Mouse (Mus musculus): ENCODE data around the gene Nit1. TPM values are rescaled to one million over a fixed set of nuclear protein-coding genes. Genes with fewer than 3 reads are reported as not detected.

Nit1 gene
- total RNA-seq, 1 experiment = 24.4 TPM

- in situ Hi-C loops (cut with MboI; ENCODE audit: low sequenced_read_pairs in 2 of 2, unreplicated experiment in 2 of 2) = no loop called here
- no peaks in the 10 kb centered on the region; a peak in 1 of 4 replicates for H3K4me1 ChIP-seq (ENCODE audit: control insufficient read depth in 2 of 2, insufficient read depth in 2 of 2, low read length in 2 of 2, poor library complexity in 1 of 2)
- DNase-seq (ENCODE audit: low read depth, low spot score) = no peak
- H3K9ac ChIP-seq (ENCODE audit: insufficient read depth, low read depth, low read length, poor library complexity, severe bottlenecking) = no peak overlapping the region
- H3K36me3 ChIP-seq (ENCODE audit: control insufficient read depth, insufficient read depth, low read length, poor library complexity, severe bottlenecking) = peaks cover 28% of the 10 kb centered on the region
- TF ChIP-seq ZC3H11A (IDR thresholded peaks at IDR 0.05; ENCODE audit: borderline replicate concordance, low read depth, low read length) (no peak), MAFK (IDR thresholded peaks at IDR 0.05; ENCODE audit: insufficient read depth, low read depth, low read length) (no peak), ZNF384 (IDR thresholded peaks at IDR 0.05; ENCODE audit: low read depth, low read length) (no peak), CHD2 (IDR thresholded peaks at IDR 0.05; ENCODE audit: low read depth, low read length) (no peak), HCFC1 (IDR thresholded peaks at IDR 0.05; ENCODE audit: borderline replicate concordance, insufficient read depth, low read length) (no peak)
- H3K4me3 ChIP-seq (ENCODE audit: insufficient read depth in 1 of 2, low read depth in 1 of 2, low read length in 2 of 2, poor library complexity in 1 of 2, severe bottlenecking in 1 of 2) = no peak overlapping the region
- H3K27ac ChIP-seq (ENCODE audit: insufficient read depth, low read depth, low read length, poor library complexity, severe bottlenecking) = no peak overlapping the region
- H3K9me3 ChIP-seq (ENCODE audit: control insufficient read depth, insufficient read depth, low read depth, low read length) = no peaks in the 10 kb centered on the region
Measured at GRCm38 (mm10) chr1:171342262-171343207, 2.9 kb downstream of the Nit1 start.

GRCm38 (mm10) chr1:171330216-171330560, 15.3 kb downstream of the Nit1 start:
- H3K9me3 ChIP-seq (ENCODE audit: control insufficient read depth, insufficient read depth, low read depth, low read length) = no peaks in the 10 kb centered on the region
- in situ Hi-C loops (cut with MboI; ENCODE audit: low sequenced_read_pairs in 2 of 2, unreplicated experiment in 2 of 2) = no loop called here
- H3K27ac ChIP-seq (ENCODE audit: insufficient read depth, low read depth, low read length, poor library complexity, severe bottlenecking) = peak overlapping the region; percentile 99
- peaks cover 4% of the 10 kb centered on the region for H3K36me3 ChIP-seq (ENCODE audit: control insufficient read depth, insufficient read depth, low read length, poor library complexity, severe bottlenecking)
- peak overlapping the region; percentile 95 for H3K9ac ChIP-seq (ENCODE audit: insufficient read depth, low read depth, low read length, poor library complexity, severe bottlenecking)
- TF ChIP-seq MAFK (IDR thresholded peaks at IDR 0.05; ENCODE audit: insufficient read depth, low read depth, low read length) (no peak), ZNF384 (IDR thresholded peaks at IDR 0.05; ENCODE audit: low read depth, low read length) (no peak), HCFC1 (IDR thresholded peaks at IDR 0.05; ENCODE audit: borderline replicate concordance, insufficient read depth, low read length) (no peak), CHD2 (IDR thresholded peaks at IDR 0.05; ENCODE audit: low read depth, low read length) (no peak), ZC3H11A (IDR thresholded peaks at IDR 0.05; ENCODE audit: borderline replicate concordance, low read depth, low read length) (no peak)
- DNase-seq (ENCODE audit: low read depth, low spot score) = no peak
- H3K4me3 ChIP-seq (ENCODE audit: insufficient read depth in 1 of 2, low read depth in 1 of 2, low read length in 2 of 2, poor library complexity in 1 of 2, severe bottlenecking in 1 of 2) = peak overlapping the region; percentile 70 to 100
- peaks cover 2 to 13% of the 10 kb centered on the region in 2 experiments; a peak in 2 of 4 replicates for H3K4me1 ChIP-seq (ENCODE audit: control insufficient read depth in 2 of 2, insufficient read depth in 2 of 2, low read length in 2 of 2, poor library complexity in 1 of 2)

- H3K9me3 ChIP-seq (ENCODE audit: control insufficient read depth, insufficient read depth, low read depth, low read length) = no peaks in the 10 kb centered on the region
- in situ Hi-C loops (cut with MboI; ENCODE audit: low sequenced_read_pairs in 2 of 2, unreplicated experiment in 2 of 2) = no loop called here
- peak; percentile 81 for DNase-seq (ENCODE audit: low read depth, low spot score)
- peak overlapping the region; percentile 99 for H3K27ac ChIP-seq (ENCODE audit: insufficient read depth, low read depth, low read length, poor library complexity, severe bottlenecking)
- peak overlapping the region; percentile 70 to 100 for H3K4me3 ChIP-seq (ENCODE audit: insufficient read depth in 1 of 2, low read depth in 1 of 2, low read length in 2 of 2, poor library complexity in 1 of 2, severe bottlenecking in 1 of 2)
- peaks cover 4% of the 10 kb centered on the region for H3K36me3 ChIP-seq (ENCODE audit: control insufficient read depth, insufficient read depth, low read length, poor library complexity, severe bottlenecking)
- H3K4me1 ChIP-seq (ENCODE audit: control insufficient read depth in 2 of 2, insufficient read depth in 2 of 2, low read length in 2 of 2, poor library complexity in 1 of 2) = peaks cover 2 to 13% of the 10 kb centered on the region in 2 experiments; a peak in 2 of 4 replicates
- H3K9ac ChIP-seq (ENCODE audit: insufficient read depth, low read depth, low read length, poor library complexity, severe bottlenecking) = peak overlapping the region; percentile 95
- TF ChIP-seq HCFC1 (IDR thresholded peaks at IDR 0.05; ENCODE audit: borderline replicate concordance, insufficient read depth, low read length) = no peak
- TF ChIP-seq CHD2 (IDR thresholded peaks at IDR 0.05; ENCODE audit: low read depth, low read length) = no peak
- TF ChIP-seq ZC3H11A (IDR thresholded peaks at IDR 0.05; ENCODE audit: borderline replicate concordance, low read depth, low read length) = no peak
- TF ChIP-seq ZNF384 (IDR thresholded peaks at IDR 0.05; ENCODE audit: low read depth, low read length) = no peak
- TF ChIP-seq MAFK (IDR thresholded peaks at IDR 0.05; ENCODE audit: insufficient read depth, low read depth, low read length) = no peak
Measured at GRCm38 (mm10) chr1:171329433-171330215, 15.8 kb downstream of the Nit1 start.

- Histone ChIP-seq H3K4me1 (ENCODE audit: control insufficient read depth in 2 of 2, insufficient read depth in 2 of 2, low read length in 2 of 2, poor library complexity in 1 of 2) (peaks cover 2 to 11% of the 10 kb centered on the region in 2 experiments; a peak in 2 of 4 replicates), H3K9me3 (ENCODE audit: control insufficient read depth, insufficient read depth, low read depth, low read length) (no peaks in the 10 kb centered on the region), H3K27ac (ENCODE audit: insufficient read depth, low read depth, low read length, poor library complexity, severe bottlenecking) (peak within 1 kb of the TSS; percentile 99), H3K4me3 (ENCODE audit: insufficient read depth in 1 of 2, low read depth in 1 of 2, low read length in 2 of 2, poor library complexity in 1 of 2, severe bottlenecking in 1 of 2) (peak within 1 kb of the TSS; percentile 70 to 100), H3K9ac (ENCODE audit: insufficient read depth, low read depth, low read length, poor library complexity, severe bottlenecking) (peak within 1 kb of the TSS; percentile 95), H3K36me3 (ENCODE audit: control insufficient read depth, insufficient read depth, low read length, poor library complexity, severe bottlenecking) (peaks cover 4% of the 10 kb centered on the region)
- TF ChIP-seq CHD2 (IDR thresholded peaks at IDR 0.05; ENCODE audit: low read depth, low read length) (peak; percentile 38; the same call in 1 of the 2 replicates), ZC3H11A (IDR thresholded peaks at IDR 0.05; ENCODE audit: borderline replicate concordance, low read depth, low read length) (no peak), HCFC1 (IDR thresholded peaks at IDR 0.05; ENCODE audit: borderline replicate concordance, insufficient read depth, low read length) (peak; percentile 92), MAFK (IDR thresholded peaks at IDR 0.05; ENCODE audit: insufficient read depth, low read depth, low read length) (no peak)
- in situ Hi-C loops (cut with MboI; ENCODE audit: low sequenced_read_pairs in 2 of 2, unreplicated experiment in 2 of 2) = no loop called here
- peak; percentile 70 for DNase-seq (ENCODE audit: low read depth, low spot score)
Measured at GRCm38 (mm10) chr1:171328839-171329432, 16.5 kb downstream of the Nit1 start, which contains the start of gene Dedd. TSS of gene Dedd (plus strand) at chr1:171329145.

All from ES-E14 (cell line).